Mouse (Mus musculus): ENCODE data around the gene Vwa7. TPM values are rescaled to one million over a fixed set of nuclear protein-coding genes. Genes with fewer than 3 reads are reported as not detected.
"Not testable (repeated sequence)": the region's sequence is repeated elsewhere in the genome, so short reads cannot be mapped to it uniquely, and the experiment has no call there.

Vwa7 gene
- total RNA-seq (2022): 10 to 100 TPM in 3 of 4 experiments, 1 to 10 TPM in 1; 8.0 to 18.8 (median 13.7) TPM

- DNase-seq (ENCODE audit: low spot score in 2 of 2): peak; percentile 35 to 43
Measured at GRCm38 (mm10) chr17:35016376-35016775, at the start of gene Vwa7. Gene Vwa7 (plus strand): TSS chr17:35016579.

DNA sequence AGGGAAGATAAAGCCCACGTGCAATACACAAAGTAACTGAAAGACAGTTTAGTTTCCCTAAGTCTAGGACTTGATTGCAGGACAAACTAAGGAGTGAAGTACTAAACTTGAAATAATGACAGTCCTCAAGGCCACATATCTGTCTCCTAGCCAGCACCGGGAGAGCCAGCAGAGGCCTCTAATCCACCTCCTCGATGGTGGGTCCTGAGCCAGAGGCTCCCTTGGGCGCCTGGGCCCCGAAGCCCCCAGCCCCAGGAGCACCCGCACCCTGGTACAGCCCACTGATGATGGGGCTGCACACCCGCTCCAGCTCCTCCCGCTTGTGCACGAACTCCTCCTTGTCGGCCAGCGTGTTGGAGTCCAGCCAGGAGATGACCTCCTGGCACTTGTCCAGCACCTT is 46.6 kb upstream of the Vwa7 start, which contains the start of gene Gm20481:
Gene Gm20481 (plus strand): TSS at position 91 of the 400 bp plus-strand sequence.
- not testable (repeated sequence) for DNase-seq (ENCODE audit: low spot score in 2 of 2)

GRCm38 (mm10) chr17:34970850-34971249 is 45.5 kb upstream of the Vwa7 start:
- not testable (repeated sequence) for DNase-seq (ENCODE audit: low spot score in 2 of 2)

DNA sequence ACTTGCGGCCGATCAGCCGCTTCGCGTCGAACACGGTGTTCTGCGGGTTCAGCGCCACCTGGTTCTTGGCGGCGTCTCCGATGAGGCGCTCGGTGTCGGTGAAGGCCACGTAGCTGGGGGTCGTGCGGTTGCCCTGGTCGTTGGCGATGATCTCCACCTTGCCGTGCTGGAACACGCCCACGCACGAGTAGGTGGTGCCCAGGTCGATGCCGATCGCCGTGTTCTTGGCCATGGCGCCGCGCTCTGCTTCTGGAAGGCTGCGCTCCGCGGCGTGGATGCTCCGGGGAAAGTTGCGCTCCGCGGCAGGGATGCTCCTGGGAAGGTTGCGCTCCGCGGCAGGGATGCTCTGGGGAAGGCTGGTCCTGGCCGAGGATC is 44.7 kb upstream of the Vwa7 start:
- DNase-seq (ENCODE audit: low spot score in 2 of 2): not testable (repeated sequence)

GRCm38 (mm10) chr17:34972069-34972749 is 44.2 kb upstream of the Vwa7 start, which contains the start of the genes Hspa1a and Hspa1l:
Gene Hspa1a (minus strand): TSS chr17:34972156.
Gene Hspa1l (plus strand): TSS chr17:34972703.
- peak; percentile 79 to 82 for DNase-seq (ENCODE audit: low spot score in 2 of 2)

- DNase-seq (ENCODE audit: low spot score in 2 of 2): no peak
Measured at GRCm38 (mm10) chr17:34975581-34976492, 40.5 kb upstream of the Vwa7 start.

GRCm38 (mm10) chr17:34977000-34977399 is 39.4 kb upstream of the Vwa7 start:
- DNase-seq (ENCODE audit: low spot score in 2 of 2): no peak

GRCm38 (mm10) chr17:34978239-34978638 is 38.1 kb upstream of the Vwa7 start:
- DNase-seq (ENCODE audit: low spot score in 2 of 2): no peak

GRCm38 (mm10) chr17:34979631-34980030 is 36.7 kb upstream of the Vwa7 start:
- no peak for DNase-seq (ENCODE audit: low spot score in 2 of 2)

- no peak for DNase-seq (ENCODE audit: low spot score in 2 of 2)
Measured at GRCm38 (mm10) chr17:34980655-34981054, 35.7 kb upstream of the Vwa7 start.

DNA sequence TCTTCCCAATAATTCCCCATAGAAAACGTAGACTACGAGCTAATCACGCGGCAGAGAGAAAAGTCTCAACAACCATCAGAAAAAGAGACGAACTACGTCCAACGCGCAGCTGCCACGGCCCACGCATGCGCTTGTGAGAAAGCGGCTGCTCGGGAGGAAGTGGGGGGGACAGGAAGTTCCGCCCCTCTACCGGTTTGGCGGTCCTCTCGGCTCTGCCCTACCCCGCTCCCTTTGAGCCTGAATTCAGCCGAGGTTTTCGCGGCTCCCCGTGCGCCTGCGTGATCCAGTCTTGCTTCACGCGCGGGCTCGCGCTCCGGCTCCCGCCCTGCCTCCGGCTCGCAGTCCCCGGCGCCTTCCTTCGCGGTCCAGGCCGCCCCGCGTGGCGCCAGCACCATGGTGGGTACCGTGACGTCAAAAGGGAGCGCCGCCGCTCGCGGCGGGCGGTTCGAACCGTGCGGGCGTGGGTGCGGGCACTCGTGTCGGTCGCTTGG is 34.6 kb upstream of the Vwa7 start, which contains the start of gene Lsm2:
Gene Lsm2 (plus strand): TSS at position 173 of the 491 bp plus-strand sequence.
- peak; percentile 81 to 86 for DNase-seq (ENCODE audit: low spot score in 2 of 2)

GRCm38 (mm10) chr17:34982328-34982727 is 34.1 kb upstream of the Vwa7 start:
- DNase-seq (ENCODE audit: low spot score in 2 of 2): no peak

- no peak for DNase-seq (ENCODE audit: low spot score in 2 of 2)
Measured at GRCm38 (mm10) chr17:34984218-34984617, 32.2 kb upstream of the Vwa7 start.

DNA sequence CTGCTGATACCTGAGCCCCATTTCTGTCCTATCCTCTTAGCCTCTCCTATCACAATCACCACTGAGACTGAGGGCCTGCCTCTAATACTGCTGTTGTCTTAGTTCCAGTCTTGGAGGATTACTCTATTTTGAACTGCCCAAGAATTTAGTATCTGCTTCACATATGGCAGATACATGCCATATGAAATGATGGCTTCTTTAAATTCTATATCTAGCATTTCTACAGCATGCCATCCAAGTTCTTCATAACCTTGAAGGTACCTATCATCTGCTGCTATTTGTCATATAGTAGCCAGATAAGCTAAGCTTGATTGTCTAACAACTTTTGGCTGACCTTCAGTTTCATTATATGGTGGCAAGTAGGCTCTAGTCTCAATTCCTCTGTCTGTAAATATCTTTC is 21.6 kb upstream of the Vwa7 start:
- DNase-seq (ENCODE audit: low spot score in 2 of 2): no peak

GRCm38 (mm10) chr17:34995192-34995591 is 21.2 kb upstream of the Vwa7 start:
- DNase-seq (ENCODE audit: low spot score in 2 of 2): not testable (repeated sequence)

DNA sequence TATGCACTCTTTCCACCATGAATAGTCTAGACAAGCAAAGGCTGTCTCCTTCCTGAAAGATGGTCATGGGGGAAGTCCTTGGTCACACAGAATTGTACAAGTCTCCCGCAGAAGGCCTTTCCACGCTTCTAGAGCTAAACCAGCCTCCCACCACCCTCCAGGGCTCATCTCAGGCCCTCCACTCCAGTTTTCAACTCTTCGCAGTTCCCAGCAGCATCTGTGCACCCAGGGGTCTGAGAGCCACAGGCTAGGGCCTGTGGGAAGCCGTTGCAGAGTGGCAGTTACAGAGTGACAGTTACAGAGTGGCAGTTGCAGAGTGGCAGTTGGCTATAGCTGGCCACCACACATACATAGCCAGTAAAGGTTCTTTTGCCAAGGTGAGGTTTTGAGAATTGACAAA is 20.5 kb upstream of the Vwa7 start:
- DNase-seq (ENCODE audit: low spot score in 2 of 2): not testable (repeated sequence)

DNA sequence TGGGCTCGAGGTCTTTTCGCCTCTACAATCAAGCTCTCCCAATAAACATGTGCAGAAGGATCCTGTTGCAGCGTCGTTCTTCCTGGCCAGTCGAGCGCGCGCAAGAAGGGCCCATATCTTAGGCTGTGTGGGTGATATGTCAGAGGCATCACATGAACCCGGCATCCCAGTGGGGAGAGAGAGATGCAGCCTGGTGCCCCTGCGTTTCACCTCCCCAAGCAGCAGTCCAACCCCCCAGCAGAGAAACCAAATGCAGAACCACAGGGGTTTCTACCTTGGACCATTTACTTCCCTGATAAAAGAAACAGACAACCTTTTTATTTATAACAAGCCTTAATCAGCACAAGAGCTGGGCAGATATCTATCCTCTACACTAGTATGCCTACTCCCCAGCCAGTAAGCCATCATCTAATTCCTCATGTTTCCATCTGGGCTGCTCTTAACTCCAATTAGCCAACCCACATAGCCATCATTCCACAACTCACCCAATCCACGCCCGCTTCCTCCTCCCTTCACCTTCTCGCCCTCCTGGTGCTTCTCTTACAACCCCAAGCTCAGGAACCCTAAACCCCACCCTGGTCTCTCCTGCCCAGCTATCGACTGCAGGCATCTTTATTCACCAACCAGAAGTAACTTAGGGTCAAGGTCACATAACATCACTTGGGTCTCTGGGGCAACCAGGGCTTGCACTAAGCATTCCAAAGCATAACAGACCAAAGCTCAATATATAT is 19.8 kb upstream of the Vwa7 start:
- DNase-seq (ENCODE audit: low spot score in 2 of 2): no peak

DNA sequence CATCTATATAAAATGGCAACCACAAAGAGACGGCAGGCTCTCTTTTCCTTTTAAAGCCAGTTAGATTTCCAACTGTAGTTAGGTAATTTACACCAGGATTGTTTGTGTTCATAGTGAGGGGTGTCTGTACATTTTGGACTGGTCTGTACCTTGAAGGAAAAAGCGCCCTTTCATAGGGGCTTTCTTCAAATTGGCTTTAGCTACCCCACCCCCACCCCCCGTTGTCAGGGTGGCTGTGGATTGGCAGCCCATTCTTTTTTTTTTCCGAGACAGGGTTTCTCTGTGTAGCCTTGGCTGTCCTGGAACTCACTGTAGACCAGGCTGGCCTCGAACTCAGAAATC is 19.3 kb upstream of the Vwa7 start:
- no peak for DNase-seq (ENCODE audit: low spot score in 2 of 2)

DNA sequence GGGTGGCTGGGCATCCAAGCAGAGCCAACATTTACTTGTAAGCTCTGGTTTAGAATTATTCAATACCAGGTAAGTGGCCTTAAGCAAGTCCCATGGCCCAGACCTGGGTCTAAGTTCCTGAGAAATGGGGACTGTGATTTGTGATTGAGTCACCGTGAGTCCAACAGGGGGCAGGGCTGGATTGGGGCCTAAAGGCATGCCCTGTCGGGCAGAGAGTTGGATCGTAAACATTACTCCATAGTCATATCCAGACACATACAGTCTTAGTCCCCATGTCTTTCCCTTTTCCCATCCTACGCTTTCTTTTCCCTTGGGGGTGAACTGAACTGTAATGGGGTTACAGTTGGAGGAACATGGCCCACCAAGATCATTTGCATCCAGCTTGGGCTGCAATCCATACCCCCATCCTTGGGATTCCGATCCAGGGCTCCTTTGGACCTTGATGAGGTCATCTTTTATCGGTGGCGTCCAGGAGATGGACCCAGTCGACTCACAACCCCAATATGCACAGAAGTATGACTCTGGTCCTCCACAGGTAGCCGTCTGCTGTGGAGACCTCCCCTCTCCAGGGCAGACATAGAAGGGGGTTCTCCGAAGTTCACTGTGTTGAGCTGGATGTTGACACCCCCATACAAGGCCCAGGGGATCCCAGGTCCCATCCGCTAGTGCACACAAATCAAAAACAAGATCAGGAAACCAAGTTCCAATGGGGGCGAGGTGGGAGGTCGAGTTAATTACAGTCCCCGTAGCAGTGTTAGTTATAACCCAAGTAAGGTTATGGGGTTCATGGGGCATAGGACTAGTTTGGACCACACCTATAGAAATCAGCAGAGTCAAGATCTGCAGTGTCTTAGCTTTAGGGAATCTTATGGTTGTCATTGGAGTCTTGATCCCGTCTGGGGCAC is 17.6 kb upstream of the Vwa7 start:
- no peak for DNase-seq (ENCODE audit: low spot score in 2 of 2)
